In the genomic region with DNA sequence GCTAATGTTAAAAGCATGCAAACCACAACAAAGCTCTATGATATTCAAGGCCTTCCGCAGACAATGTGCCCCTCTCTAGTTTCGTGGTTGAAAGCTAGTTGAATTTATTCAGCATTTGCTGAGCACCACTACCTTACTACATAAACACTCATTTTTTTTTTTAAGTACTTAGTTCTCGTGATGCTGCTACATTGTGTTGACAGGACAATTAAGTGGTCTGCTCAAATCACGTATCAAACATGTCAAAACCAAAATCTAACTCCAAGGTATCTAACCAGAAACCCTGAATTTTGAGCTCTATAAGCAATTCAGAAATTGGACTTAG, we compare ENCODE assay signal across 8 mouse cellular contexts. TPM values are rescaled to one million over a fixed set of nuclear protein-coding genes. Genes with fewer than 3 reads are reported as not detected.
DNase-seq lines count a peak whose midpoint lies in the region; ATAC-seq and TF ChIP-seq lines count a peak whose summit lies in the region.

No protein-coding gene starts in this region.

- no peak overlapping the region for H3K27ac ChIP-seq in heart, embryonic 11.5 days (ENCODE audit: low read depth, low read length)
- H3K27ac ChIP-seq in forebrain, postnatal 0 days (ENCODE audit: low read depth, low read length), result 0 out of 2 replicates have a peak overlapping the region, but pooled peaks have one; percentile 21
- H3K27ac ChIP-seq in liver, postnatal 0 days (ENCODE audit: low read depth), result no peak overlapping the region

- WGBS in heart, embryonic 11.5 days (ENCODE audit: insufficient replicate concordance), result 17% methylated on average over 4 of the region's 4 CpGs
- WGBS in forebrain, postnatal 0 days, result 18% methylated on average over 4 of the region's 4 CpGs
- WGBS in liver, postnatal 0 days (ENCODE audit: insufficient replicate concordance), result 9% methylated on average over 4 of the region's 4 CpGs

- no peak for TF ChIP-seq CTCF in E14TG2a.4 (conservative IDR thresholded peaks at IDR 0.05; ENCODE audit: low read length)
- no peak for TF ChIP-seq CTCF in forebrain, postnatal 0 days (IDR thresholded peaks at IDR 0.05; ENCODE audit: low read depth)
- no peak for TF ChIP-seq CTCF in liver, postnatal 0 days (IDR thresholded peaks at IDR 0.05; ENCODE audit: low read depth)

- peak overlapping the region; percentile 87 for H3K9ac ChIP-seq in heart, embryonic 11.5 days (ENCODE audit: low read depth, low read length)
- peak overlapping the region; percentile 68 for H3K9ac ChIP-seq in forebrain, postnatal 0 days
- peak overlapping the region; percentile 81; the same call in 1 of the 2 replicates for H3K9ac ChIP-seq in liver, postnatal 0 days (replicated peaks)

- no peak for ATAC-seq in heart, embryonic 11.5 days (replicated peaks; ENCODE audit: insufficient number of reproducible peaks, low FRiP score, low TSS enrichment)
- no peak; the same call in 1 of the 2 replicates for ATAC-seq in forebrain, postnatal 0 days
- ATAC-seq in liver, postnatal 0 days, result no peak; the same call in 1 of the 2 replicates
- no peak for ATAC-seq in inflammation-experienced regulatory T-cells, adult 6 months

- H3K36me3 ChIP-seq in heart, embryonic 11.5 days (ENCODE audit: control insufficient read depth, insufficient read depth, low read length), result no peaks in the 10 kb centered on the region
- no peaks in the 10 kb centered on the region for H3K36me3 ChIP-seq in E14TG2a.4 (ENCODE audit: insufficient read depth, low read length)
- no peaks in the 10 kb centered on the region for H3K36me3 ChIP-seq in forebrain, postnatal 0 days (ENCODE audit: insufficient read depth)
- H3K36me3 ChIP-seq in liver, postnatal 0 days (replicated peaks; ENCODE audit: insufficient read depth, low read length), result no peaks in the 10 kb centered on the region

- DNase-seq in heart, adult 11 months, result no peak
- no peak for DNase-seq in forebrain, postnatal 0 days
- no peak for DNase-seq in liver, postnatal 0 days
- no peak for DNase-seq in layer of hippocampus, adult 18-20 months (ENCODE audit: low spot score in 2 of 2)
- DNase-seq in layer of hippocampus, adult 11-12 months (ENCODE audit: low spot score), result no peak

- no peak for TF ChIP-seq EP300 in liver, postnatal 0 days (IDR thresholded peaks at IDR 0.05; ENCODE audit: low read depth)

- H3K4me2 ChIP-seq in heart, embryonic 11.5 days, result peak overlapping the region; percentile 93
- peak overlapping the region; percentile 91 for H3K4me2 ChIP-seq in forebrain, postnatal 0 days (ENCODE audit: low read depth)
- peak overlapping the region; percentile 97 for H3K4me2 ChIP-seq in liver, postnatal 0 days (ENCODE audit: low read depth, low read length)

- peaks cover 6% of the 10 kb centered on the region; the same call in 1 of the 2 replicates for H3K4me1 ChIP-seq in heart, embryonic 11.5 days (ENCODE audit: control insufficient read depth, insufficient read depth, low read length)
- peaks cover 11% of the 10 kb centered on the region for H3K4me1 ChIP-seq in E14TG2a.4 (replicated peaks; ENCODE audit: low read depth, low read length)
- H3K4me1 ChIP-seq in forebrain, postnatal 0 days (ENCODE audit: insufficient read depth), result 0 out of 2 replicates have a peak, but pooled peaks cover 2% of the 10 kb centered on the region
- H3K4me1 ChIP-seq in liver, postnatal 0 days (ENCODE audit: insufficient read depth), result peaks cover 13% of the 10 kb centered on the region

- H3K9me3 ChIP-seq in heart, embryonic 11.5 days (replicated peaks; ENCODE audit: control insufficient read depth, low read length), result no peaks in the 10 kb centered on the region
- no peaks in the 10 kb centered on the region for H3K9me3 ChIP-seq in E14TG2a.4 (ENCODE audit: low read length)
- no peaks in the 10 kb centered on the region for H3K9me3 ChIP-seq in forebrain, postnatal 0 days (ENCODE audit: low read length)
- no peaks in the 10 kb centered on the region for H3K9me3 ChIP-seq in liver, postnatal 0 days (ENCODE audit: low read length)

- no peaks in the 10 kb centered on the region for H3K27me3 ChIP-seq in heart, embryonic 11.5 days (ENCODE audit: control insufficient read depth, insufficient read depth, low read length)
- H3K27me3 ChIP-seq in E14TG2a.4 (ENCODE audit: insufficient read depth, low read length), result peaks cover 3% of the 10 kb centered on the region; the same call in 1 of the 2 replicates
- H3K27me3 ChIP-seq in forebrain, postnatal 0 days (ENCODE audit: insufficient read depth, low read length), result no peaks in the 10 kb centered on the region
- H3K27me3 ChIP-seq in liver, postnatal 0 days (ENCODE audit: insufficient read depth, low read length), result no peaks in the 10 kb centered on the region

- H3K4me3 ChIP-seq in heart, embryonic 11.5 days (ENCODE audit: low read depth, low read length), result peak overlapping the region; percentile 87
- peak overlapping the region; percentile 94 for H3K4me3 ChIP-seq in E14TG2a.4 (replicated peaks; ENCODE audit: low read length)
- peak overlapping the region; percentile 73 for H3K4me3 ChIP-seq in forebrain, postnatal 0 days (ENCODE audit: low read depth, low read length)
- H3K4me3 ChIP-seq in liver, postnatal 0 days (ENCODE audit: low read depth, low read length), result peak overlapping the region; percentile 89

RNA-seq across cellular contexts. Expression of a gene that starts 0.3 kb away (rescaled TPM):
- polyA plus RNA-seq in heart, embryonic 11.5 days (2014; fragmentation: Nextera tagmentation; extraction: Ambion mirVana), result 18.1 and 21.2 TPM in 2 replicates
- 15.7 and 18.3 TPM in 2 replicates for total RNA-seq in forebrain, postnatal 0 days (2014; rRNA removed)
- polyA plus RNA-seq in forebrain, postnatal 0 days (2015; fragmentation: Nextera tagmentation; extraction: Ambion mirVana), result 7.7 and 11.6 TPM in 2 replicates
- 12.0 and 13.0 TPM in 2 replicates for polyA plus RNA-seq in liver, postnatal 0 days (2015; fragmentation: Nextera tagmentation; extraction: Ambion mirVana)
- 10 to 100 TPM; 22.3 to 24.2 TPM for total RNA-seq in layer of hippocampus, adult 18-20 months (2021)
- 1 to 10 TPM; 5.5 to 8.2 (median 5.8) TPM for polyA plus RNA-seq in inflammation-experienced regulatory T-cells, adult 6 months (2017; shearing (Covaris generic))

RNA-seq across cellular contexts. Expression of a gene that starts 27.2 kb away (rescaled TPM):
- polyA plus RNA-seq in heart, embryonic 11.5 days (2014; fragmentation: Nextera tagmentation; extraction: Ambion mirVana), result 14.3 and 16.7 TPM in 2 replicates
- 39.6 and 46.7 TPM in 2 replicates for total RNA-seq in forebrain, postnatal 0 days (2014; rRNA removed)
- 4.0 and 5.5 TPM in 2 replicates for polyA plus RNA-seq in forebrain, postnatal 0 days (2015; fragmentation: Nextera tagmentation; extraction: Ambion mirVana)
- polyA plus RNA-seq in liver, postnatal 0 days (2015; fragmentation: Nextera tagmentation; extraction: Ambion mirVana), result 2.8 and 2.9 TPM in 2 replicates
- total RNA-seq in layer of hippocampus, adult 18-20 months (2021), result 100 to 1,000 TPM; 338 to 347 TPM
- 10 to 100 TPM; 15.3 to 18.8 (median 17.0) TPM for polyA plus RNA-seq in inflammation-experienced regulatory T-cells, adult 6 months (2017; shearing (Covaris generic))
